Mouse (Mus musculus): ENCODE measurements around the gene Tsku.
A peak's percentile ranks its signal among the peaks of the same experiment; 100 is the strongest.

Tsku gene

DNA sequence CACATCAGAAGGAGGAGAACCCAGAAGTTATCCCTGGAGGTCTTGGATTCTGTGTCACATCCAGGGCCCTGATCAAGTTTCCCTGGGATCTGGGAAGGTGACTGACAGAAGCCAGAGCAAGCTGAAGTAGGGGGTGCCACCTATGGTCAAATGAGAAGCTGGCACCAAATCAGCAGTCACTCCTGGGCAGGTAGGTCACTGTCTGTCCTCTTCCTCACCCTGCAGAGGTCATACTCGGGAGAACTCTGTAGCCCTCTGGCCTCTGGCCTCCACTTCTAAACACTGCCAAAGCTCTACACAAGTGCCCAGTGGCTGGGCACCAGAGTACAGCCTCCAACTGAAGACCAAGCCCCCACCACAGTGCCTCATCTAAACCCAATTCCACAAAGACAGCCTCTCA lies 3.1 kb downstream of the Tsku start:
- DNase-seq = no peak

- DNase-seq = no peak
These were observed 3.8 kb downstream of the Tsku start for GRCm38 (mm10) chr7:98357324-98357723.

DNA sequence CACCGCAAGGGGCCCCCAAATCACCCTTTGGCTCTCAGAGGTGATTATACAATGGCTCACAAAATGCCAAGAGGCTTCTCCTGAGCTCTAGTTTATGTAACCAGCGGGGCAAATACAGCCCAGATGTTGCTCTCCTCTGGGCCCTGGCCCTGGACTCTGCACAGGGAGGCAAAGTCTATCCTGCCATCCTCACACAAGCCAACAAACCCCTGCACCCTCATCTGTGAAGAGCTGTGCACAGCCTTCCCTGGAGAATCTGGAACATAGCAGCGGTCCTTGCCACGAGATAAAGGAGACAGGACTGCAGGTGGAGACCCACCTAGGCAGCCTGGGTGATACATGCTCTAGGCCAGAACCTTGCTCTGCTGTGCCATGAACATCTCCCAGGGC lies 6.2 kb downstream of the Tsku start:
- no peak for DNase-seq

DNA sequence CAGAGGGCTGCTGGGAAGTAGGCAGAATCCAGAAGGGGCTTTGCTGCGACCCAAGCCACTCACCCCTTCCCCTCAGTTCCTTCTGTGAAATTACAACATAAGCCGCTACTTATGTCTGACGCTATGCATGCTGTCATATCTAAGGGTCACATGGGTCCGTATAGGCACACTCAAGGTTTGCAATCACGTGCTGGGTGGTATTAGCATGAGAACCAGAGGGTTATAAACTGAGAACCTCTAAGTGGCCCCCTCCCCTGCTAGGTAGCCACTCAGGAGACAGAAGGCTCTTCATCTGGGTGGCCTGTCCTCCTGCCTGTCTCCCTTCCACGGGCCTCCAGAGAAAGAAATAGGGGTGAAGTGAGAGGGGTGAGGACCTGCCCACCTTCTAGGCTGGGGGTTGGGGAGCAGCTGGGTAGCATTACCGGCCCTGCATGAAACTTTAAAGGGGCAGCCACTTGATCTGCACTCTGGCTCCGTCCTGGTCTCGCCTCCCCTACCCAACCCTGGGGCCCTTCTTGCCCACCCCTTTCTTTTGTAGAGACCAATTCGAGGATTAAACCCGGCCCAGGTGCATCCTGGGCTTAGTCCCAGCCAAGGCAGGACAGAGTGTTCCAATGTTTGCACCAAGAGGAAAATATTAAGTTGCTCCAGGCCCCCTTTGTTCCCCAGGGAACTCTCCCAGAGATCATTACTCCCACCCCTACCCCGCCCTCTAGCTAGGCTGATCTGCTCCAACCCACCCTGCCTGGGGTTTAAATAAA lies 6.8 kb downstream of the Tsku start:
- DNase-seq = no peak

DNA sequence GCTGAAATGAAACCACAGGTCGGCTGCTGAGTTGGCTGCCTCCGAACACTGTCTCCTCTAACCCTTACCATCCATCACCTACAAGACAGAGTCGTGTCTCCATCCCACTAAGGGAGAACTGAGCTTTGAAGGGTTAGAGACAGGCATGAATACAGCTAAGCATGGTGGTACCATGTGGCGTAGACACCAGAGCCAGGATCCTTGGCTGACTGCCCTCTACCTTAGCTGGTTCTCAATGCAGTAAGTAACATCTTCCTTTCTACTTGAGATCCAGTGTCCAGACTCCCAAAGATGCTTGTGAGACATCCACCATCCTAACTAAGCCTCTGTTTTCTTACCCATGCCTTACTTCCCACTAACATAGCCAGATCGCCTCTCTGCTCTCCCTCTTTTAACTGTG lies 7.5 kb downstream of the Tsku start:
- DNase-seq = no peak

DNA sequence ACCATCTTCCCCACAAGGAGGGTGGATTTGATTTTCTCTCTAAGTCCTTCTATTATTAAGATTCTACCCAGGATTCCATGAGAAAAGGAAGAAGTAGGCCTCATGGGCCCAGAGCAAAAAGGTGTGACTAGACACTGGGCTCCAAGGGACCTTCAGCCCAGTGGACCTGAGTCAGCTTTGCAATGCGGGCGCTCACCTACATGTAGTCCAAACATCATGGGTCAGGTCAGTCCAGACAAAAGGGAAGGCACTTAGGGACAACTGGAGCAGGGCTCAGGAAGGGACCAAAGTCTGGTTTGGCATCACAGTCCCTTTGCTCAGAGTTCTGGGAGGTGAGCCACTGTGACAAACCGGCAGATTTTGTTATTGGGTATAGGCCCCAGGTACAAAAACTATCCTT lies 9.6 kb downstream of the Tsku start:
- no peak for DNase-seq

DNA sequence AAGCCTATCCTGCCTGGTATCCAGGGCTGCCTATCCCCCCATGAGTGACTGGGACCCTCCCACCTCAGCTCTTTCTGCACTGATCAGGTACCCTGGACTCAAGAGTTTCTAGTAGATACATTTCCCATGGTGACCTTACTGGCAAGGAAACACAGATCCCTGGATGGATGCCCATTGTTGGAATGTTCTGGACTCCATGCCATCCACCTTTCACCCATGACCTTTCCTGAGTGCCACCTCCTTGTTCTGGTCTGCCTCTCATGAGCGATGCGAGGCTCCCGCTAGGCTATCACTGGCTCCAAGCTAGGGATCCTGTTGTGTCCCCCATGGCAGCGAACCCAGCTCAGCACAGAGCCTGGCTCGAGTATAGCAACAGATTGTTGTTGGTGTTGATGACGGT lies 11.3 kb downstream of the Tsku start:
- DNase-seq = no peak

DNA sequence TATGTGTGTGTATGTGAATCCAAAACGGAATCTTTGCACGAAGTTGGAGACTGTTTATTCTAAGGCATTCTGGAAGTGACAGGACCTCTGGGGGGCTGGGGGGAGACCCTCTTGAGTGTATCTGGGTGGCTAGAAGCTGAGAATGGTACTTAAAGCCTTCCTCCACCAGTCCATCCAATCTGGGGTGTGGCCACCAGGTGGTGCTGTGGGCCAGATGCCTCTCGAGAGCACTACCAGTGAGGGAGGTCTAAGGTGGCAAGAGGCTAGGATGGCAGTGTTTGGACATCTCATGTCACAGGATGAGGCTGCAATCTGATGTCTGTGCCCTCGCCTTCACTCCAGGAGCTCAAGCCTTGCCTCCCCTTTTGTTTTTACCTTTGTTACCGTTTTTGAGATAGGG lies 12.0 kb downstream of the Tsku start:
- peak; percentile 63 for DNase-seq

DNA sequence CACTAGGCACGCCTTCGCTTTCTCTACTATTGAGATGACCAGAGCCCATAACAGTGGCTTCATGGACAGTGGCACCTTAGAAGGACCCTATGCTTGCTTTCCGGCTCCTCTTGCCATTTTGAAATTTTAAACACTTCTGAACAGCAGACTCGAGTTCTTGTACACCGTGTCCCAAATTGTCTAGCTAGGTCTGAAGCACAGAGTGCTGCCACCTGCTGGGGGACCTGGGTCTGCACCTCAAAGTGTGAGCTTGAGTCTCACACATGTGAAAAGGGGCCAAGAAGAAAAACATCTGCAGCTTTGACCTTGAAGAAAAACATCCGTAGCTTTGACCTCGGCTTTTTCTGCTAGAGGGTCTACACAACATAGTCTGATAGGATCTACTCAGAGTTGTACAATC lies 13.1 kb downstream of the Tsku start:
- DNase-seq = peak; percentile 32

DNA sequence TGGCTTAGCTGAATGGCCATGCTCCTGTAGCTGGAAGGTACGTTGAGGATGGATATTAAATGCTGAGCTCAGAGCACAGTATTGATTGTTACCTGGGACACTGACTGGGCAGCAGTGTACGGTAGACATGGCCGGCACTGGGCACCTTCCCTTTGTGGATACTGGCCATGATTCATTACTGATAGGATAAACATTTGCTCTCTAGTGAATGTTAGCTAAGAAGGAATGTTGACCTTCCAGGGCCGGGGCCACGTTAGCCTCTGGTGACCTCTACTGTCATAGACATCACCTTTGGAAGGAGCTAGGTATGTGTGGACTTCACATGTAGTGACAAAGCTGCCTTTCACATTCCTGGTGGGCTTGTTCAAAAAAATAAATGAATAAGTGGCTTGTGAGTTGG lies 13.7 kb downstream of the Tsku start:
- DNase-seq = no peak

DNA sequence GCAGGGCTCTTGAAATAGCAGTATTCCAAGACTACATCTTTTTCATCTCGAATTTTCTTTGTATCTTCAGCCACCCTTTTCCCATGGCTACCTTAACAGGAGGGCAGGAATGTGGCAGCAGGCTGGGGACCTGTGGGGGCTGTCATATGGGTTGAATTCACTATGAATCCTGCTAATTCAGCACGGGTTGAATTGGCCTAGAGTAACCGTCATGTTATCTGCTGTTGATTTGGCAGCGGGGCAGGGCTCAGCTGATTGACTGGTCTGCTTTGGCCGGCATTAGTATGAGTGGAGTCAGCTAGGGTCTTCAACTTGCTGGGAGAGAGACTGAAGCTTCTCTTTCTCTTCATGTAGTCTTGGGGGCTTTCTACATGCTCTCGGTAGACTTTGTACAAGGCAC lies 16.1 kb downstream of the Tsku start:
- DNase-seq = no peak

- no peak for DNase-seq
These were observed 16.8 kb downstream of the Tsku start for GRCm38 (mm10) chr7:98344361-98344760.

DNA sequence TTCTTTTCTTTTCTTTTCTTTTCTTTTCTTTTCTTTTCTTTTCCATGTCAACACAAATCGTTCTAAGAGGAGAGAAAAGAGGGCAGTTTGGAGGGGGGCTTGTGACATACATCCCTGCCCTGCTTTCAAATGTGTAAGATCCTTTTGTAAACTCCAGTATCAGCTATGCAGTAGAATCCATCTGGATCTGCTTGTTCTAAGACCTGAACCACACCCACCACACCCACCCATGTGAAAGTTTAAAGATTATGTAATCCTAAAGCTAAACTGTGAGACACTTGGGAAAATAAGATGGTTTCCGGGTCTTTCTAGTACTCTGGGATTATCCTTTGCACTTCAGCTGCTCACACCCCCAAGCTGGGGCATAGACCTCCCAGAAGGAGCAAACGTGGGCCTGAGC lies 18.9 kb downstream of the Tsku start:
- no peak for DNase-seq

- peak; percentile 48 for DNase-seq
These were observed 19.7 kb downstream of the Tsku start for GRCm38 (mm10) chr7:98341475-98341874.

- DNase-seq = no peak
These were observed 20.8 kb downstream of the Tsku start for GRCm38 (mm10) chr7:98340343-98340742.

GRCm38 (mm10) chr7:98333987-98334386 lies 27.1 kb downstream of the Tsku start:
- DNase-seq = no peak

DNA sequence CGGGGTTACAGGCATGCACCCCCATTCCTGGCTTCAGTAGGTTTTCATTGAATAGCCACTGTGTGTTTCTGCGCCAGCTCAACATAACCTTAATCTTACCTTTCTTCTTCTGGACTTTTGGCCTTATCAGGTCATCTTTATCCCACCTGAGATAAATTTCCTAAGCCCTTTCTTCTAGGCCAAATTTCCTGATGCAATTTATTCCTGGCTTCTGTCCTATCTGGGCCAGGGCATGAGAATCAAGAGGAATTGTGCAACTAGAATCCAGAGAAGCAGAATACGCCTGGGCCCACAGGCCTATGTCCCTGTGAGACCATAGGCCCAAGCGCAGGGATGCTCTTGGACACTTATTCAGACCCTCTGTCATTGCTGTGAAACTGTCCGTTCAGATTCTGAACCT lies 27.6 kb downstream of the Tsku start:
- DNase-seq = no peak

DNA sequence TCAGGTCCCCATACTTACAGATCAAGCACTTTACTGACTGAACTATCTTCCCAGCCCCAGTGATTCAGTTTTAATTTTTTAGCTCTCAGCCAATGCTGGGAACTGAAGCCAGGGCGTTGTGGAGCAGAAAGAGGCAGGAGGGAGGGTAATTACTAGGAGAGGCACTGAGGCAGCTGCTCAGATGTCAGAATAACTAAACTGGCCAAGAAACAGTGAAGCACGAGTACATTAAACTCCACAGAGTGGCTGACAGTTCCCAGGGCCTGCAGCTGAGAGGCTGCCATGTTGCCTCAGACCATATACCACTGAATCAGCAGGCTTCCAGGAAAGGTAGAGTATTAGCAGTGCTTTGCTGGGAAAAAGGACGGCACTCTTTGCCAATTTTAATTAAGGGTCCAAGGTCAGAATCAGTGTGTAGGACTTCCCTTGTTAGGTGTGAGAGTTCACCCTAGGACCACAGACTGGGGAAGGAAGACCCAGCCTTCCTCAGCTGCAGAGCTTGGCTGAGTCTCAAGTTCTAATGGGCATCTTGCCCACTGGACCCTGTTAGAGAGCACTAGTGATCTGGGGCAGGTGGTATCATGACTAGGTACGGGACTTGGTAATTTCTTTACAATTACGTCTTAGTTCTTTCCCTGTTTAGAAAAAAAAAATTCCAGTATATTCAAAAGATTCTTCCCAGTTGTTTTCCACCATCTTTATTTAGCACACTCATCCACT lies 28.3 kb downstream of the Tsku start:
- no peak for DNase-seq

GRCm38 (mm10) chr7:98331932-98332331 lies 29.2 kb downstream of the Tsku start:
- DNase-seq = no peak

DNA sequence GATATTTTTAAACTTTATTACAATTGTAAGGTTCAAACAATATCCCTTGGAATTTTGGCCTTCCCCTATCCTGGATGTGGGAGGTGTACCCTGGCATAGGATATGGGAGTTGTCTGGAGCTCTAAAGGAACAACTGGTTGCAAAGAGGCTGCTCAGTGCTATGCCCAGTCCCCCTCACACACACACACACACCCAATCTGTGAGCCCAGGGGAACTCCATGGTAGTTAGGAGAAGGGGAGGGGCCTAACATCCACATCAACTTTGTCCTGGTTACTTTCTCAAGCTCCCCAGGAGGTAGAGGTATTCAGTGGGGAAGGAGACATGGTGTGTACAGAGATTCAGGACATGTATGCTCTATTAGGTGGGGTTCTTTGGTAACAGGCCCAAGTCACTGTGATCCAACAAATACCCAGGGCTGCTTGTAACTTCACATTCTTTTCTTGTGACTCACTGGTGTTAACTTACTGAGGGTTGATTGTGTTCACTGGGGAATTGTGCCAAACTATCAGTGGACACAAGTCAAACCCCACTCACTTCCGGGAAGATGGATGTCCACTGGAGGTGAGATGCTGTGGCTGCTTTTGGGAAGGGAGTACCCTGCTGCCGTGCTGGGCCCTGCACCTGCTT lies 30.6 kb downstream of the Tsku start:
- no peak for DNase-seq

DNA sequence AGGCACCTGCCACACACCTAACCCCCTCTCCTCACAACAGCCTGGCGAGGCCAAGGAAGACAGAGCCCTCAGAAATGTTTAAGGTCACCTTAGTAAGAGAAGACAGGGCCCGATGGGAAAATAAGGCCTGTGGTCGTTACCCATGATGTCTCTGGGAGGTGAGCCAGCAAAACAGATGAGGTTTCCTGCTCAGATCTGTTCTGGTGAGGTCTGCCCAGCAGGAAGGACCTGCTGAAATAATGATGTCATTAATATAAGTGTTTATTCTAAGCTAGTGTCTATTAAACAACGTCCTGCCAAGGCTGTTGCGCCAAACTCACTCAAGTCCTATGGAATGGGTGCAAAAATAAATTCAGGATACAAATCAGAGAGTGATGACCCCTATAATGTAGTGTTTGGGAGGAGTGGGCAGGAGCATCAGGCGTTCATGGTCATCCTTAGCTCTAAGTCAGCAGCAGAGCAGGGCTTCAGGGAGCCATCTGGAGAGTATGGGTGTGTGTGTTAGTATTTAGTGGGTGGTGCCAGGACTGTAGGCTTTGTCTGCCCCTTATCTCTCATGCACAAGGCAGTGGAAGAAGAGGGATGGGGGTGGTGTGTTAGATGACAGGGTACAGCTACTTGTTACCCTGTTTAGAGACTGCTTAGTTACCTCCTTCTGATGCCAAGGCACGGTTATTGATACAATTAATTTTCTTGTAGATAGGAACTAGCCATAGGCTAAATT lies 31.3 kb downstream of the Tsku start:
- DNase-seq = no peak

- DNase-seq = no peak
These were observed 32.8 kb downstream of the Tsku start for GRCm38 (mm10) chr7:98328311-98328710.

DNA sequence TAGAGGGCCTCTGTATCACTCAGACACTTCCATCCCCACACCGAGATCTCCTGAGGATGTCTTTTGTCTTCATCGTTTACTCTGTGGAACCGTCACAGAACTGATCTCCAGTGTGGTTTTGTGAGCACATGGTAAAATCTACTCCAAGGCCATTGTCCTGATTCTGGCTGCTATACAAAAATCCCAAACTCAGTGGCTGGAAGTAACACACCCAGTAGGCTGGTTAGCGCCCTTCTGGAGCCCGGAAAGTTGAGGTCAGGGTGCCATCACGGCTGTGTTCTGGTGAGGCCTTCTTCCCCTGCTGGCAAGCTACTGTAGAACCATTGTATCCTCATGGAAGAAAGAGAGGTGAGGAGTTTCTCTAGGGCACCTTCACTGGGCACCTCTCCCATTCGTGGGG lies 35.1 kb downstream of the Tsku start:
- DNase-seq = no peak

DNA sequence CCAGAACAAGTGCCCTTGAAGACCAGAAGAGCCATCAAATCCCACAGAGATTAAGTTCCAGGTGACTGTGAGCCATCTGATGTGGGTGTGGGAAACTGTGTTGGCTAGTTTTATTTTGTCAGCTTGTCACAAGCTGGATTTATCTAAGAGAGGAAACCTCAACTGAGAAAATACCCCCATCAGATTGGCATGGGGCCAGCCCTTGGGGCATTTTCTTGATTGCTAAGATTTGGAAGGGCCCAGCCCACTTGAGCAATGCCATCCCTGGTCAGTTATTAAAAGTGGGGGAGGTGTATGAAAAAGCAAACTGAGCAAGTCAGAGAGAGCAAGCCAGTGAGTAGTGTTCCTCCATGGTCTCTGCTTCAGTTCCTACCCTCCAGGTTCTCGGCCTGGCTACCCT lies 36.9 kb downstream of the Tsku start:
- no peak for DNase-seq
